Mouse (Mus musculus) forebrain, embryonic 10.5 days (tissue): ENCODE results near the gene Ahdc1. TPM values are rescaled to one million over a fixed set of nuclear protein-coding genes. Genes with fewer than 3 reads are reported as not detected.

Experiments
- DNase-seq: peaks from one replicate; pipeline ENCODE4 v3.0.0-alpha.2; 2017; ENCODE audit warnings: low spot score; ENCODE audit errors: extremely low spot score
- H3K27ac ChIP-seq: fragments of 300-500 bp; sonication (generic); 2 replicates; pipeline ENCODE4 v1.5.1; 2016; ENCODE audit warnings: mild to moderate bottlenecking
- H3K27me3 ChIP-seq: fragments of 300-500 bp; sonication (generic); 2 replicates; pipeline ENCODE4 v1.6.1; 2016; ENCODE audit warnings: mild to moderate bottlenecking; ENCODE audit not compliant: poor library complexity, severe bottlenecking
- H3K36me3 ChIP-seq: fragments of 300-500 bp; sonication (generic); replicated peaks from 2 replicates; pipeline ENCODE4 v1.6.1; 2016; ENCODE audit warnings: mild to moderate bottlenecking, moderate library complexity
- H3K4me1 ChIP-seq: fragments of 300-500 bp; sonication (generic); 2 replicates; pipeline ENCODE4 v1.6.1; 2016
- H3K4me3 ChIP-seq: fragments of 300-500 bp; sonication (generic); 2 replicates; pipeline ENCODE4 v1.5.1; 2016; ENCODE audit warnings: mild to moderate bottlenecking, moderate library complexity
- H3K9me3 ChIP-seq: fragments of 300-500 bp; sonication (generic); 2 replicates; pipeline ENCODE4 v1.6.1; 2016; ENCODE audit warnings: mild to moderate bottlenecking, moderate library complexity
- WGBS: fragments of 180-500 bp; shearing (Covaris S2); methylation state at CpG from one replicate; pipeline ENCODE4 v1.1.7; 2016; 5-methylcytosine and 5-hydroxymethylcytosine counted together
- polyA plus RNA-seq: library from polyadenylated mRNA; unstranded; fragments of >200 nt; fragmentation: Nextera tagmentation; extraction: Ambion mirVana; gene quantifications from 2 replicates; pipeline ENCODE4 v1.2.1, GENCODE M21; 2016

Gene Ahdc1
- polyA plus RNA-seq, 1 experiment from 2014 or later, result 5.8 TPM

GRCm38 (mm10) chr4:133058123-133058453 lies 47.0 kb downstream of the Ahdc1 start:
- H3K4me1 ChIP-seq, result peaks cover 59% of the 10 kb centered on the region
- no peak for DNase-seq
- H3K27me3 ChIP-seq, result no peaks in the 10 kb centered on the region
- peak overlapping the region; percentile 73 for H3K27ac ChIP-seq
- peak overlapping the region; percentile 12; the same call in 1 of the 2 replicates for H3K4me3 ChIP-seq
- no peaks in the 10 kb centered on the region for H3K9me3 ChIP-seq
- H3K36me3 ChIP-seq, result peaks cover 63% of the 10 kb centered on the region
- WGBS, result 90% methylated on average over 4 of the region's 4 CpGs

DNA sequence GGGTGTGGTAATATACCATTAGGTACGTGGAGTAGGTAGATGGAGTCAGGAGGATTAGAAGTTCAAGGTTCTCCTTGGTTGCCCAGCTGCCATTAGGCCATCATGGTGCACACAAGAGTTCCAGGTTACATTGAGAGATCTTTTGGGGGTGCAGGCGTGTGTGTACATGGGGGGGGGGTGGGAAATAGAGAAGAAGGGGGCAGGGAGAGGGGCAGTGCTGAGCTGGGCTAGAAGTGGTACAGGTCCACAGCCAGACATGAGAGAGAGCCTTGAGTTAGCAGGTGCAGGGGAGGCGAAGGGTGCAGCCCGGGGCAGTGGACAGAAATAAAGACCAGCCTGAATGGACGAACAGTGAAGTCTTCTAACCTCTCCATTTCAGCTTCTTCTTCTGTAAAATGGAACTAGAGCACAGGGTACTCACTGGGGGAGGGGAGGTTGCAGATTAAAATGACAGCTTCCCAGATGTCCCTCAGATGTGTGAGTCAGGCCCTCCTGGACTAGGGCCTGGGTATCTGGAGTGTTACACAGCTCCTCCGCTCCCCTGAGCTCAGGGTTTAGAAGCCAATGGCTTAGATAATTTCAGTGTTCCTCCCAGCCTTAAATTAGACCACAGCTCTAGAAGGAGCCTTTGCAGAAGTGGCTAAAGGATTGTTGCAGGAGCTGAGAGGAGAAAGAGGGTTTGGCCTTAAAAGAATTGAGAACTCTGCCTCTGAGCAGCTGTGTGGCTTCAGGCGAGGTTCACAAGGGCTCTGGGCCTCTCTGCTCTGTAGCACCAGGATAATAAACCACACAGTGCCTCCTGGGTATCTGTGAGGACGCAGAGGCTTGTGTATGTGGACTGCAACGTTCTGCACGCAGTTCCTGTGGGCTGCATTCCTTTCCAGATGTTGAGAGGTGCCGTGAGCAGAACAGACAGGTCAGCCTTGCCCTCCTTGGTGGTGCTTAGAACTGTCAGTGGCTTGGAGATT lies 47.7 kb downstream of the Ahdc1 start:
- no peaks in the 10 kb centered on the region for H3K27me3 ChIP-seq
- DNase-seq, result no peak
- H3K4me1 ChIP-seq, result peaks cover 51% of the 10 kb centered on the region
- H3K27ac ChIP-seq, result peak overlapping the region; percentile 73; the same call in 1 of the 2 replicates
- 77% methylated on average over 11 of the region's 11 CpGs for WGBS
- no peaks in the 10 kb centered on the region for H3K9me3 ChIP-seq
- peaks cover 67% of the 10 kb centered on the region for H3K36me3 ChIP-seq
- H3K4me3 ChIP-seq, result no peak overlapping the region

DNA sequence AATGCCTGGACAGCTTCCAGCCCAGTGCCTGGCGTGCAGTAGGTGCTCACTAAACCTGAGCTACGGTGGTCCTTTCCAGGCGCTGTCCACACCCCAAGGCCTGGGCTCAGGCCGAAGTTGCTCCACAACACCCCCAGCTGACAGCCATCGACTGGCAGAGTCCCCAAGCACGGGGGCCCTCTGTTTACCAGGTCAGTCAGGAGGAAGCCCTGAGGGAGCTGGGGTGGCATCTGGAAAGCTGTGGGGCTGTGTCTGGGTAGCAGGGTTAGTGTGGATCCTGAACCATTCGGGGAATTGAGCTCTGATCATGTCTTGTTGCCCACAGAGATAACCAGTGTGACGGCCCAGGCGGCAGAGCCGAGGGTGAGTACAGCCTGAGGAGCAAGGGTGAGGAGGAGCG lies 49.6 kb downstream of the Ahdc1 start:
- Histone ChIP-seq H3K4me3 (no peak overlapping the region), H3K4me1 (peaks cover 39% of the 10 kb centered on the region), H3K9me3 (no peaks in the 10 kb centered on the region), H3K36me3 (peaks cover 75% of the 10 kb centered on the region), H3K27me3 (no peaks in the 10 kb centered on the region), H3K27ac (no peak overlapping the region)
- 93% methylated on average over 11 of the region's 11 CpGs for WGBS
- no peak for DNase-seq

DNA sequence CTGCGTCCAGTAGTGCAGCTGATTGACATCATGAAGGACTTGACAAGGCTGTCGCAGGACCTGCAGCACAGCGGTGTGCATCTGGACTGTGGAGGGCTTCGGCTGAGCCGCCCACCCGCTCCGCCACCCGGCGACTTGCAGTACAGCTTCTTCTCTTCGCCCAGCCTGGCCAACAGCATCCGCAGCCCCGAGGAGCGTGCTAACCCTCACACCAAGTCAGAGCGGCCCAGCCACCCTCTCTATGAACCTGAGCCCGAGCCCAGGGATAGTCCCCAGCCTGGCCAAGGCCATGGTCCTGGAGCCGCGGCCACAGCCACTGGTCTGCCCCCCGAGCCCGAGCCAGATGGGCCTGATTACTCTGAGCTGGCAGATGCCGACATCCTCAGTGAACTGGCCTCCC lies 50.7 kb downstream of the Ahdc1 start:
- Histone ChIP-seq H3K4me1 (peaks cover 28% of the 10 kb centered on the region), H3K4me3 (no peak overlapping the region), H3K27me3 (no peaks in the 10 kb centered on the region), H3K36me3 (peaks cover 86% of the 10 kb centered on the region), H3K27ac (no peak overlapping the region), H3K9me3 (no peaks in the 10 kb centered on the region)
- DNase-seq, result no peak
- 90% methylated on average over 20 of the region's 20 CpGs for WGBS

DNA sequence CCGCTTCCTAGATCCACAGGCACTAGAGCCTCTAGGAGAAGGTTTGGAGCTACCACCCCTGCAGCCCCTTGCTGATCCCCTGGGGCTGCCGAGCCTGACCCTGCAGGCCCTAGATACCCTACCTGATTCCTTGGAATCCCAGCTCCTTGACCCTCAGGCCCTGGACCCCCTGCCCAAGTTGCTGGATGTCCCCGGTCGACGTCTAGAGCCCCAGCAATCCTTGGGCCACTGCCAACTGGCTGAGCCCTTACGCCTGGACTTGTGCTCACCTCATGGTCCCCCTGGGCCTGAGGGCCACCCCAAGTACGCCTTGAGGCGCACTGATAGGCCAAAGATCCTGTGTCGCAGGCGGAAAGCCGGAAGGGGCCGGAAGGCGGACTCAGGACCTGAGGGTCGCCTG lies 51.2 kb downstream of the Ahdc1 start:
- H3K4me3 ChIP-seq, result no peak overlapping the region
- H3K9me3 ChIP-seq, result no peaks in the 10 kb centered on the region
- peaks cover 25% of the 10 kb centered on the region for H3K4me1 ChIP-seq
- H3K36me3 ChIP-seq, result peaks cover 91% of the 10 kb centered on the region
- no peak for DNase-seq
- H3K27ac ChIP-seq, result 0 out of 2 replicates have a peak overlapping the region, but pooled peaks have one; percentile 26
- no peaks in the 10 kb centered on the region for H3K27me3 ChIP-seq
- WGBS, result 92% methylated on average over 14 of the region's 14 CpGs

DNA sequence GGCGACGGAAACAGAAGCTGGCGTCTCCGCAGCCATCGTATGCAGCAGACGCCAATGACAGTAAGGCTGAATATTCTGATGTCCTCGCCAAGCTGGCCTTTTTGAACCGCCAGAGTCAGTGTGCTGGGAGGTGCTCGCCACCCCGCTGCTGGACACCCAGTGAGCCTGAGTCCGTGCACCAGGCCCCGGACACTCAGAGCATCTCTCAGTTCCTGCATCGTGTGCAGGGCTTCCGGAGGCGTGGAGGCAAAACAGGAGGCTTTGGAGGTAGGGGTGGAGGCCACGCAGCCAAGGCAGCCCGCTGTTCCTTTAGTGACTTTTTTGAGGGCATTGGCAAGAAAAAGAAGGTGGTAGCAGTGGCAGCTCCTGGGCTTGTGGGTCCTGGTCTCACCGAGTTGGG lies 52.1 kb downstream of the Ahdc1 start:
- Histone ChIP-seq H3K9me3 (no peaks in the 10 kb centered on the region), H3K4me3 (no peak overlapping the region), H3K27me3 (no peaks in the 10 kb centered on the region), H3K4me1 (peaks cover 16% of the 10 kb centered on the region), H3K27ac (no peak overlapping the region), H3K36me3 (peaks cover 85% of the 10 kb centered on the region)
- WGBS, result 94% methylated on average over 18 of the region's 18 CpGs
- DNase-seq, result no peak

DNA sequence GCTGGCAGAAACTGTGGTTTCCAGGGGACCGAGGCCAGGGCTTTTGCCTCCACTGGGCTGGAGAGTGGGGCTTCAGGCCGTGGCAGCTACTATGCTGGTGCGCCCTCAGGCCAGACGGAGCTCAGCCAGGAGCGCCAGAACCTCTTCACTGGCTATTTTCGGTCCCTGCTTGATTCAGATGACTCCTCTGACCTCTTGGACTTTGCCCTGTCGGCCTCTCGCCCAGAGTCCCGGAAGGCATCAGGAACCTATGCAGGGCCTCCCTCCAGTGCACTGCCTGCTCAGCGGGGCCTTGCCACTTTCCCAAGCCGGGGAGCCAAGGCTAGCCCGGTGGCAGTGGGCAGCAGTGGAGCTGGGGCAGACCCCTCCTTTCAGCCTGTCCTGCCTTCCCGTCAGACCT lies 52.7 kb downstream of the Ahdc1 start:
- Histone ChIP-seq H3K4me1 (peaks cover 15% of the 10 kb centered on the region), H3K36me3 (peaks cover 86% of the 10 kb centered on the region), H3K27me3 (no peaks in the 10 kb centered on the region), H3K27ac (no peak overlapping the region), H3K9me3 (no peaks in the 10 kb centered on the region), H3K4me3 (no peak overlapping the region)
- DNase-seq, result no peak
- 86% methylated on average over 13 of the region's 13 CpGs for WGBS

DNA sequence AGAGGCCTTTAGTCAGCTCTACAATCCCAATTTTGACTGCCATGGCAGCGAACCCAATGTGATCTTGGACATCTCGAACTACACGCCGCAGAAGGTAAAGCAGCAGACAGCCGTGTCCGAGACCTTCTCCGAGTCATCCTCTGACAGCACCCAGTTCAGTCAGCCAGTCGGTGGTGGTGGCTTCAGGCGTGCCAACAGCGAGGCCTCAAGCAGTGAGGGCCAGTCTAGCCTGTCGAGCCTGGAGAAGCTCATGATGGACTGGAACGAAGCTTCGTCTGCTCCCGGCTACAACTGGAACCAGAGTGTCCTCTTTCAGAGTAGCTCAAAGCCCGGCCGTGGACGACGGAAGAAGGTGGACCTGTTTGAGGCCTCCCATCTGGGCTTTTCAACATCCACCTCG lies 53.7 kb downstream of the Ahdc1 start:
- H3K27me3 ChIP-seq, result no peaks in the 10 kb centered on the region
- H3K36me3 ChIP-seq, result peaks cover 90% of the 10 kb centered on the region
- 95% methylated on average over 19 of the region's 19 CpGs for WGBS
- peaks cover 10% of the 10 kb centered on the region for H3K4me1 ChIP-seq
- H3K9me3 ChIP-seq, result no peaks in the 10 kb centered on the region
- DNase-seq, result no peak
- no peak overlapping the region for H3K4me3 ChIP-seq
- no peak overlapping the region for H3K27ac ChIP-seq

GRCm38 (mm10) chr4:133065894-133066386 lies 54.9 kb downstream of the Ahdc1 start:
- Histone ChIP-seq H3K27ac (peak overlapping the region; percentile 1; the same call in 1 of the 2 replicates), H3K4me1 (peaks cover 20% of the 10 kb centered on the region), H3K36me3 (peaks cover 93% of the 10 kb centered on the region), H3K9me3 (no peaks in the 10 kb centered on the region), H3K4me3 (no peak overlapping the region), H3K27me3 (no peaks in the 10 kb centered on the region)
- WGBS, result 94% methylated on average over 14 of the region's 14 CpGs
- no peak for DNase-seq

GRCm38 (mm10) chr4:133068400-133069138 lies 57.5 kb downstream of the Ahdc1 start:
- Histone ChIP-seq H3K9me3 (no peaks in the 10 kb centered on the region), H3K27me3 (no peaks in the 10 kb centered on the region), H3K36me3 (peaks cover 89% of the 10 kb centered on the region), H3K27ac (no peak overlapping the region), H3K4me3 (no peak overlapping the region), H3K4me1 (peaks cover 40% of the 10 kb centered on the region)
- 88% methylated on average over 12 of the region's 12 CpGs for WGBS
- DNase-seq, result no peak

DNA sequence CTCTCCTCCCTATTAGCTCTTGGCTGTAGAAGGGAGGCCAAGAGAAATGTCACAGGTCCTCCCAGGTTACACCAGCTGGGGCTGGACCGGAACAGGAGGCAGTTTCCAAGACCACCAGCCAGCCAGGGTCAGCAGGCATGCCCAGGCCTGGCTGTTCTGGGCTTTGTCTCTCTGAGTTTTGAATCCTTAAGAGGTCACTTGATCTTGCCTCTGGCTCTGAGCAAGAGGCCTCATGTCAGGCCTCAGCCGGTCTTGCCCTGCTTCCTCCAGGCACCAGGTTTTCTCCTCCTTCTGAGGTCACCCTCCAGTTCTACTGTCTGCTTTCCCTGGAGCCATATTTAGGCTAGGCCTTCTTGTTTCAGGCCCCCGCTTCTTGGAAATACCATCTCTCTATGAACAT lies 59.3 kb downstream of the Ahdc1 start:
- Histone ChIP-seq H3K27ac (no peak overlapping the region), H3K4me1 (peaks cover 59% of the 10 kb centered on the region), H3K27me3 (no peaks in the 10 kb centered on the region), H3K4me3 (no peak overlapping the region), H3K9me3 (no peaks in the 10 kb centered on the region), H3K36me3 (peaks cover 83% of the 10 kb centered on the region)
- 71% methylated on average over 3 of the region's 3 CpGs for WGBS
- DNase-seq, result no peak

DNA sequence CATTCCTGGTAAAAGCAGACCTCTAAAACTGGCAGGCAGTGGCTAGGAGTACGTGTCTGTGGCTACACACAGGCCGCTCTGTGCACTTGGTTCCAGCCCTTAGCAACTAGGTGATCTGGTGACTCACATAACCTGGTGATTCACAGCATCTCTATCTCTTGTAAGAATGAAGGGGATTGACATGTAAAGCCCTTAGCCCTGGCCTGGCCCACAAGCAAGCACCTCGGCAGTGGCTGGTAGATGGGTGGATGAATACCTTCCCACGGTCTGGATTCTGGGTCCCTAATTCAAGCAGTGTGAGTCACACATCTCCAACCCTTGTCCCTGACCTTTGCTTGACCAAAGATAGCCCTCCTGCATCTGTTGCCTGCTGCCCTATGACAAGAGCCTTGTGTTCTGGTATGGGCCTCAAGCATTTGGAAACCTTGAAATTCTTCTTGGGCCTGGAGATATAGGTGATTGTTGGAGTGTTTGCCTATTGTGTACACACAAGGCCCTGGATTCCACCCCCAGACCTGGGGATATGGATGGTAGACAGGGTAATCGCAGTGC lies 59.8 kb downstream of the Ahdc1 start:
- H3K36me3 ChIP-seq, result peaks cover 78% of the 10 kb centered on the region
- no peak overlapping the region for H3K27ac ChIP-seq
- H3K4me1 ChIP-seq, result peaks cover 62% of the 10 kb centered on the region
- 91% methylated on average over 5 of the region's 5 CpGs for WGBS
- DNase-seq, result no peak
- H3K4me3 ChIP-seq, result no peak overlapping the region
- no peaks in the 10 kb centered on the region for H3K27me3 ChIP-seq
- no peaks in the 10 kb centered on the region for H3K9me3 ChIP-seq
